Mouse (Mus musculus) spleen, adult 2 months (tissue): Measurements from ENCODE around the gene Gpr45. TPM values are rescaled to one million over a fixed set of nuclear protein-coding genes. Genes with fewer than 3 reads are reported as not detected.
"Not testable (repeated sequence)": the region's sequence is repeated elsewhere in the genome, so short reads cannot be mapped to it uniquely, and the experiment has no call there.

Experiments used
- DNase-seq, 2 experiments: peaks; one replicate each; pipeline versions ENCODE4 v3.0.0 to v3.0.0-alpha.2; 2012 to 2021; ENCODE audit warnings: low spot score in 2 of 2, low read depth in 1 of 2
- H3K27ac ChIP-seq: fragments of 200-500 bp; 2 replicates; pipeline ENCODE4 v1.5.1; 2012; ENCODE audit warnings: low read length, inconsistent platforms; ENCODE audit not compliant: insufficient read depth
- H3K27me3 ChIP-seq: fragments of 200-500 bp; 2 replicates; pipeline ENCODE4 v1.6.1; 2012; ENCODE audit warnings: mild to moderate bottlenecking, moderate library complexity, low read length, inconsistent platforms; ENCODE audit not compliant: control insufficient read depth, insufficient read depth
- H3K36me3 ChIP-seq: fragments of 200-500 bp; 2 replicates; pipeline ENCODE4 v1.6.1; 2012; ENCODE audit warnings: mild to moderate bottlenecking, low read length, inconsistent platforms; ENCODE audit not compliant: control insufficient read depth, insufficient read depth
- H3K4me1 ChIP-seq: fragments of 200-500 bp; 2 replicates; pipeline ENCODE4 v1.6.1; 2011; ENCODE audit warnings: inconsistent platforms; ENCODE audit not compliant: control insufficient read depth, insufficient read depth, insufficient read length
- H3K4me3 ChIP-seq: fragments of 200-500 bp; 2 replicates; pipeline ENCODE4 v1.5.1; 2011; ENCODE audit warnings: mild to moderate bottlenecking, inconsistent platforms; ENCODE audit not compliant: insufficient read depth, insufficient read length; ENCODE audit errors: extremely low read depth
- CTCF ChIP-seq: fragments of 200-500 bp; IDR thresholded peaks from 2 replicates; pipeline ENCODE4 v1.5.1; 2011; ENCODE audit warnings: mild to moderate bottlenecking, inconsistent platforms; ENCODE audit not compliant: insufficient read depth, insufficient read length, insufficient replicate concordance; ENCODE audit errors: extremely low read depth
- POLR2A ChIP-seq: fragments of 200-500 bp; IDR thresholded peaks from 2 replicates; pipeline ENCODE4 v1.6.1; 2011; ENCODE audit warnings: low read depth, low read length, inconsistent platforms
- whole genome bisulfite sequencing: fragments of 180-500 bp; shearing (Covaris S2); methylation state at CpG from one replicate; pipeline ENCODE4 v1.1.7; 2018; 5-methylcytosine and 5-hydroxymethylcytosine counted together
- polyA plus RNA-seq: library from polyadenylated mRNA; depleted of rRNA; stranded (reverse); fragments of >200 nt; gene quantifications from 2 replicates; pipeline ENCODE4 v1.2.3, GENCODE M21; 2012

Gpr45 gene
- polyA plus RNA-seq, 1 experiment, result 0.29 TPM

GRCm38 (mm10) chr1:42988996-42989395 is 36.3 kb downstream of the Gpr45 start:
- Histone ChIP-seq H3K27ac (no peak overlapping the region), H3K4me1 (no peaks in the 10 kb centered on the region), H3K4me3 (no peak overlapping the region), H3K27me3 (no peaks in the 10 kb centered on the region), H3K36me3 (no peaks in the 10 kb centered on the region)
- 87% methylated on average over 2 of the region's 2 CpGs for WGBS
- TF ChIP-seq CTCF (no peak), POLR2A (no peak)
- DNase-seq, result no peak

- H3K36me3 ChIP-seq, result no peaks in the 10 kb centered on the region
- H3K4me1 ChIP-seq, result no peaks in the 10 kb centered on the region
- H3K4me3 ChIP-seq, result no peak overlapping the region
- H3K27me3 ChIP-seq, result 0 out of 2 replicates have a peak, but pooled peaks cover 1% of the 10 kb centered on the region
- no peak for DNase-seq
- no peak for TF ChIP-seq POLR2A
- TF ChIP-seq CTCF, result no peak
- WGBS, result 83% methylated on average over 13 of the region's 13 CpGs
- no peak overlapping the region for H3K27ac ChIP-seq
Observed at GRCm38 (mm10) chr1:43006051-43006514, 53.4 kb downstream of the Gpr45 start.

GRCm38 (mm10) chr1:43006524-43006923 is 53.9 kb downstream of the Gpr45 start:
- H3K36me3 ChIP-seq, result no peaks in the 10 kb centered on the region

GRCm38 (mm10) chr1:43010461-43010860 is 57.8 kb downstream of the Gpr45 start:
- 93% methylated on average over 4 of the region's 4 CpGs for WGBS
- Histone ChIP-seq H3K36me3 (no peaks in the 10 kb centered on the region), H3K27ac (no peak overlapping the region), H3K27me3 (no peaks in the 10 kb centered on the region), H3K4me3 (no peak overlapping the region), H3K4me1 (no peaks in the 10 kb centered on the region)
- no peak for TF ChIP-seq CTCF
- TF ChIP-seq POLR2A, result no peak
- no peak for DNase-seq

More at GRCm38 (mm10) chr1:43006524-43006923, 53.9 kb downstream of the Gpr45 start:
- WGBS, result 89% methylated on average over 4 of the region's 4 CpGs
- DNase-seq, result no peak
- Histone ChIP-seq H3K4me1 (no peaks in the 10 kb centered on the region), H3K27ac (no peak overlapping the region), H3K27me3 (no peaks in the 10 kb centered on the region), H3K4me3 (no peak overlapping the region)
- TF ChIP-seq CTCF, result no peak
- TF ChIP-seq POLR2A, result no peak

- not testable (repeated sequence) for H3K4me1 ChIP-seq, H3K4me3 ChIP-seq
- 91% methylated on average over 7 of the region's 7 CpGs for WGBS
Observed at GRCm38 (mm10) chr1:43015153-43015685, 62.5 kb downstream of the Gpr45 start.

GRCm38 (mm10) chr1:43036014-43036413 is 83.3 kb downstream of the Gpr45 start:
- 89% methylated on average over 7 of the region's 7 CpGs for WGBS
- Histone ChIP-seq H3K4me1 (no peaks in the 10 kb centered on the region), H3K27me3 (no peaks in the 10 kb centered on the region), H3K36me3 (no peaks in the 10 kb centered on the region), H3K4me3 (no peak overlapping the region), H3K27ac (no peak overlapping the region)
- DNase-seq, result no peak
- TF ChIP-seq POLR2A, result no peak
- no peak for TF ChIP-seq CTCF

More at GRCm38 (mm10) chr1:43015153-43015685, 62.5 kb downstream of the Gpr45 start:
- not testable (repeated sequence) for DNase-seq, H3K36me3 ChIP-seq, H3K27me3 ChIP-seq, H3K27ac ChIP-seq

- Histone ChIP-seq H3K27ac (no peak overlapping the region), H3K36me3 (no peaks in the 10 kb centered on the region), H3K4me1 (no peaks in the 10 kb centered on the region), H3K4me3 (no peak overlapping the region), H3K27me3 (no peaks in the 10 kb centered on the region)
- no peak for TF ChIP-seq POLR2A
- TF ChIP-seq CTCF, result no peak
- no peak for DNase-seq
- 64% methylated on average over 6 of the region's 6 CpGs for WGBS
Observed at GRCm38 (mm10) chr1:43042271-43042670, 89.6 kb downstream of the Gpr45 start.
